Mouse (Mus musculus) CH12.LX (cell line): ENCODE data around the gene Sys1. TPM values are rescaled to one million over a fixed set of nuclear protein-coding genes. Genes with fewer than 3 reads are reported as not detected.

Experiments used
- DNase-seq: peaks from one replicate; pipeline ENCODE4 v3.0.0-alpha.2; 2013; ENCODE audit errors: extremely low read depth
- H3K27ac ChIP-seq: 2 replicates; pipeline ENCODE4 v1.5.1; 2012; ENCODE audit warnings: low read depth, mild to moderate bottlenecking, control low read depth, moderate library complexity; ENCODE audit not compliant: insufficient read depth
- H3K27me3 ChIP-seq: replicated peaks from 2 replicates; pipeline ENCODE3; 2012; ENCODE audit warnings: inconsistent platforms
- H3K36me3 ChIP-seq, 2 experiments: replicated peaks in 1 of 2; 2 replicates each; pipeline versions ENCODE3 to v1.6.1; 2012; ENCODE audit warnings: inconsistent platforms in 1 of 2, low read length in 1 of 2, mild to moderate bottlenecking in 1 of 2, mixed read lengths in 1 of 2, moderate library complexity in 1 of 2; ENCODE audit not compliant: control insufficient read depth in 1 of 2, insufficient read depth in 1 of 2
- H3K4me1 ChIP-seq, 2 experiments: 2 replicates each; pipeline ENCODE4 v1.6.1; 2012; ENCODE audit warnings: inconsistent platforms in 1 of 2, moderate library complexity in 1 of 2; ENCODE audit not compliant: insufficient read depth in 2 of 2, control insufficient read depth in 1 of 2
- H3K4me2 ChIP-seq: 2 replicates; pipeline ENCODE4 v1.6.1; 2012; ENCODE audit warnings: low read depth, mild to moderate bottlenecking, control low read depth; ENCODE audit not compliant: poor library complexity, insufficient read depth, severe bottlenecking
- H3K4me3 ChIP-seq, 3 experiments: fragments of 150-350 bp in 1 of 3; sonication (generic) in 1 of 3; replicated peaks in 1 of 3; 2 replicates each; pipeline versions ENCODE3 to v1.5.1; 2011 to 2012; ENCODE audit warnings: low read depth in 2 of 3, low read length in 2 of 3, mild to moderate bottlenecking in 2 of 3, moderate library complexity in 2 of 3, control low read depth in 1 of 3, improper control_type of control experiment in 1 of 3, inconsistent platforms in 1 of 3, mixed read lengths in 1 of 3; ENCODE audit not compliant: poor library complexity in 1 of 3
- H3K79me2 ChIP-seq: replicated peaks from 2 replicates; pipeline ENCODE4 v1.6.1; 2012; ENCODE audit warnings: mild to moderate bottlenecking, moderate library complexity; ENCODE audit not compliant: control insufficient read depth, poor library complexity, insufficient read depth, severe bottlenecking; ENCODE audit errors: extremely low read depth
- H3K9ac ChIP-seq: 2 replicates; pipeline ENCODE4 v1.6.1; 2012; ENCODE audit warnings: low read depth, mild to moderate bottlenecking, control low read depth, moderate library complexity; ENCODE audit not compliant: insufficient read depth
- H3K9me3 ChIP-seq: replicated peaks from 2 replicates; pipeline ENCODE3; 2012; ENCODE audit warnings: low read length, inconsistent platforms, mixed read lengths
- BHLHE40 ChIP-seq: IDR thresholded peaks from 2 replicates; pipeline ENCODE4 v1.6.1; 2011; ENCODE audit warnings: mild to moderate bottlenecking, low read depth, low read length, improper control_type of control experiment
- CHD2 ChIP-seq: IDR thresholded peaks from 2 replicates; pipeline ENCODE4 v1.6.1; 2011; ENCODE audit warnings: low read length, improper control_type of control experiment
- CTCF ChIP-seq, 2 experiments: IDR thresholded peaks in 1 of 2; conservative IDR thresholded peaks in 1 of 2; 2 replicates each; pipeline ENCODE4 v1.5.1; 2011 to 2012; ENCODE audit warnings: low read depth in 2 of 2, low read length in 2 of 2, improper control_type of control experiment in 1 of 2, inconsistent platforms in 1 of 2, mild to moderate bottlenecking in 1 of 2, moderate library complexity in 1 of 2
- ELF1 ChIP-seq: IDR thresholded peaks from 2 replicates; pipeline ENCODE4 v1.6.1; 2014; ENCODE audit warnings: low read depth, mild to moderate bottlenecking, inconsistent platforms, low read length, improper control_type of control experiment
- GABPA ChIP-seq: IDR thresholded peaks from 2 replicates; pipeline ENCODE4 v1.6.1; 2012; ENCODE audit warnings: low read depth, low read length, improper control_type of control experiment, inconsistent platforms; ENCODE audit not compliant: insufficient replicate concordance
- HCFC1 ChIP-seq: IDR thresholded peaks from 2 replicates; pipeline ENCODE4 v1.6.1; 2012; ENCODE audit warnings: low read depth, mild to moderate bottlenecking, inconsistent platforms, low read length, improper control_type of control experiment
- JUN ChIP-seq: IDR thresholded peaks from 2 replicates; pipeline ENCODE4 v1.6.1; 2011; ENCODE audit warnings: low read depth, mild to moderate bottlenecking, low read length, improper control_type of control experiment, moderate library complexity; ENCODE audit not compliant: insufficient read depth
- KAT2A ChIP-seq: IDR thresholded peaks from 2 replicates; pipeline ENCODE4 v1.6.1; 2012; ENCODE audit warnings: low read length, improper control_type of control experiment, inconsistent platforms; ENCODE audit not compliant: insufficient replicate concordance
- MAX ChIP-seq: IDR thresholded peaks from 2 replicates; pipeline ENCODE4 v1.6.1; 2011; ENCODE audit warnings: low read length, improper control_type of control experiment
- MEF2A ChIP-seq: IDR thresholded peaks from 2 replicates; pipeline ENCODE4 v1.6.1; 2014; ENCODE audit warnings: low read depth, mild to moderate bottlenecking, inconsistent platforms, low read length, improper control_type of control experiment, borderline replicate concordance
- NELFE ChIP-seq: IDR thresholded peaks from 2 replicates; pipeline ENCODE4 v1.6.1; 2011; ENCODE audit warnings: low read depth, low read length, improper control_type of control experiment
- PAX5 ChIP-seq: IDR thresholded peaks from 2 replicates; pipeline ENCODE4 v1.6.1; 2012; ENCODE audit warnings: low read length, inconsistent platforms, mixed read lengths
- POLR2AphosphoS2 ChIP-seq: IDR thresholded peaks from 2 replicates; pipeline ENCODE4 v1.6.1; 2011; ENCODE audit warnings: low read depth, low read length, improper control_type of control experiment
- SMC3 ChIP-seq: IDR thresholded peaks from 2 replicates; pipeline ENCODE4 v1.6.1; 2011; ENCODE audit warnings: low read depth, low read length, improper control_type of control experiment
- TCF12 ChIP-seq: IDR thresholded peaks from 2 replicates; pipeline ENCODE4 v1.6.1; 2014; ENCODE audit warnings: low read depth, mild to moderate bottlenecking, inconsistent platforms, low read length, improper control_type of control experiment
- ZKSCAN1 ChIP-seq: IDR thresholded peaks from 2 replicates; pipeline ENCODE4 v1.6.1; 2012; ENCODE audit warnings: low read depth, inconsistent platforms, low read length, improper control_type of control experiment, borderline replicate concordance
- ZMIZ1 ChIP-seq: IDR thresholded peaks from 2 replicates; pipeline ENCODE4 v1.6.1; 2012; ENCODE audit warnings: low read depth, mild to moderate bottlenecking, inconsistent platforms, low read length, improper control_type of control experiment
- dilution Hi-C: fragments of 300-500 bp; cut with MboI; formaldehyde crosslinking; loops from 2 replicates; pipeline ENCODE4 v1.14.3; 2020; ENCODE audit warnings: low sequenced_read_pairs; ENCODE audit not compliant: extremely low pct_unique_long_range_greater_than_20kb, extremely low pct_ligation_motif_present
- in situ Hi-C: fragments of 300-500 bp; cut with MboI; formaldehyde crosslinking; loops from 3 replicates; pipeline ENCODE4 v1.14.3; 2019; ENCODE audit warnings: low sequenced_read_pairs, low pct_ligation_motif_present, low pct_unique_long_range_greater_than_20kb, mixed read lengths
- polyA plus RNA-seq: library from polyadenylated mRNA; unstranded; fragments of >175 nt; gene quantifications from 2 replicates; pipeline ENCODE4 v1.2.1, GENCODE M21; 2012; ENCODE audit warnings: low read depth; ENCODE audit not compliant: insufficient read length
- total RNA-seq, 2 experiments: library from RNA; depleted of rRNA; stranded (reverse); fragments of 300-350 nt in 1 of 2; fragments of >200 nt in 1 of 2; gene quantifications; 2 replicates each; pipeline ENCODE4 v1.2.3; 2012 to 2014

The Sys1 gene
- total and polyA plus RNA-seq, 3 experiments, result 46.6 to 59.7 (median 57.4) TPM

DNA sequence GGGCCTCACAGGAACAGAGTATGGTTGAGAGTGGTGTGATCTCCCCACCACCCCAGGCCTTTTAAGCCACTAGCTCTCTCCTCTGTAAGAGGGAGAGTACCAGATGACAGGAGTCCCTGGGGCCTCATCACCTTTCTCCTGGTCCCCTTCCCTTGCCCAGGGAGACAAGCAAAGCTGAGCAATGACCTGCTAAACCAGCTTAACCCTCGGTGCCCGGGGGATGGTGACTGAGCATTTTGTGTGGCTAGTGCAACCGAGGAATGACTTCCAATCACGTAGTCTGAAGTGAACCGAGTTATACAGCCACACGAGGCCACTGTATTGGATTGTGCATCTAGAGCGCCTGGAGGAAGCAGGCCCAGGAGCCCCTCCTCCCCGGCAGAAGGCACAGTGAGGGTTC, 32.4 kb upstream of the Sys1 start:
- Histone ChIP-seq H3K4me3 (no peak overlapping the region), H3K9ac (no peak overlapping the region), H3K27me3 (no peaks in the 10 kb centered on the region), H3K27ac (no peak overlapping the region), H3K9me3 (peaks cover 5% of the 10 kb centered on the region), H3K4me1 (peaks cover 14 to 40% of the 10 kb centered on the region in 2 experiments), H3K4me2 (no peak overlapping the region), H3K36me3 (peaks cover 44 to 57% of the 10 kb centered on the region in 2 experiments), H3K79me2 (no peaks in the 10 kb centered on the region)
- dilution Hi-C loops (no loop called here), in situ Hi-C loops (loop anchor here (5.0 to 25.0 kb wide), 2 partner anchors 33 to 313 kb away; partner anchors contain the start of genes Dnttip1, Sys1 and Wfdc3)
- no peak for DNase-seq
- TF ChIP-seq BHLHE40 (no peak), SMC3 (no peak), PAX5 (no peak)

DNA sequence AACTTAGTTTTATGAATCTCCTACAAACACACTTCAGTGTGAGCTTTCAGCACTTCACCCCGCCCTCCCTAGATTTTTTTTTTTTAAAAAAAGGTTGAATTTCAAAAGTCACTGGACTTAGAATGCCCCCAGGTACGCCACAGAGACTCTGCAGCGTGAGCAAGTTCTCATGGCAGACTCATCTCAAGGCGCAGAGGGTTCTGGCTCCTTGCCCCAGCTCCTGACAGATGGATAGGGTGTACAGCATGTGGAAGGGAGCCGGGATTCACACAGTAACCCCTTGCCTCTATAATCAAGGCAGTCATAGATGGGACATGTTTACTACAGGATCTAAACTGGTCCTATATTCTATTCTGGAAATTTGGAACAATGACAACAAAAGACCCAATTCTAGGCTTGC, 31.4 kb upstream of the Sys1 start:
- in situ Hi-C loops, result no loop called here
- DNase-seq, result no peak
- Histone ChIP-seq H3K9me3 (peaks cover 5% of the 10 kb centered on the region), H3K27me3 (no peaks in the 10 kb centered on the region), H3K4me3 (no peak overlapping the region), H3K4me2 (no peak overlapping the region), H3K4me1 (peaks cover 14 to 40% of the 10 kb centered on the region in 2 experiments), H3K36me3 (peaks cover 51 to 64% of the 10 kb centered on the region in 2 experiments), H3K27ac (no peak overlapping the region), H3K9ac (no peak overlapping the region), H3K79me2 (no peaks in the 10 kb centered on the region)
- dilution Hi-C loops, result no loop called here
- TF ChIP-seq HCFC1 (no peak), CHD2 (no peak), NELFE (no peak), MEF2A (no peak), TCF12 (no peak)

DNA sequence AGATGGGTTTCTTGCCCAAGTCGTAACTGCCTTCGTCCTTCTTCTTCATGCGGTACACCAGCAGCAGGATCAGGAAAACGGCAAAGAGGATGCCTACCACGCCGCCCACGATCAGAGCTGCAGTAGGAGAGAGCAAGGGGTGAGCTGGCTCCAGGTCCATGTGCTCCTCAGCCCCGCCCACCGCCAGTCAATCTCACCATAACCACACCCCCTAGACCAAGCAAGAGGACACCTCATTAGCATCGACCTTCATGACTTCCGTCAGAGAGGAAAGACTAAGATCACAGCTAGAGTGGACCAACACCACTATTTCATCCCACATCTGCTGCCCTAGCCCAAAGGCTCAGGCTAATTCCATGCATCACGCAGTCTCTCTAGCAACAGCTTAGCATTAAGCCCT, 30.6 kb upstream of the Sys1 start:
- no peak overlapping the region for H3K27ac ChIP-seq
- H3K9ac ChIP-seq, result no peak overlapping the region
- H3K36me3 ChIP-seq, result peaks cover 55 to 72% of the 10 kb centered on the region in 2 experiments
- H3K4me1 ChIP-seq, result peaks cover 14 to 43% of the 10 kb centered on the region in 2 experiments
- H3K79me2 ChIP-seq, result no peaks in the 10 kb centered on the region
- in situ Hi-C loops (no loop called here), dilution Hi-C loops (no loop called here)
- TF ChIP-seq CTCF (conservative IDR thresholded peaks at IDR 0.05 in 1 of 2, IDR thresholded peaks at IDR 0.05 in 1 of 2; ENCODE audit: low read depth in 2 of 2, low read length in 2 of 2) (no peak), MAX (no peak), ELF1 (no peak), ZKSCAN1 (no peak), MEF2A (no peak), JUN (no peak), KAT2A (no peak), NELFE (no peak), POLR2AphosphoS2 (no peak), ZMIZ1 (no peak), GABPA (no peak)
- H3K4me2 ChIP-seq, result no peak overlapping the region
- no peak overlapping the region for H3K4me3 ChIP-seq
- H3K27me3 ChIP-seq, result no peaks in the 10 kb centered on the region
- H3K9me3 ChIP-seq, result peaks cover 5% of the 10 kb centered on the region
- DNase-seq, result no peak
